Comparison of ENCODE assay signal across 18 mouse cellular contexts in genomic region chrX:13668867-13669266, GRCm38 (mm10). TPM values are rescaled to one million over a fixed set of nuclear protein-coding genes. Genes with fewer than 3 reads are reported as not detected.
A peak's percentile ranks its signal among the peaks of the same experiment; 100 is the strongest.
DNase-seq lines count a peak whose midpoint lies in the region; ATAC-seq and TF ChIP-seq lines count a peak whose summit lies in the region.
"Had no signal": no experiment of that assay in that cellular context is flagged by ENCODE, and none has a peak within 500 bp of the region (broad histone marks: within the 10 kb centered on the region; RNA-seq: fewer than 3 reads in every experiment).

No protein-coding gene starts in this region.

- no peak overlapping the region for H3K4me2 ChIP-seq in liver, embryonic 12.5 days
- H3K4me2 ChIP-seq in liver, embryonic 16.5 days (ENCODE audit: low read depth, low read length): no peak overlapping the region
- H3K4me2 ChIP-seq: heart, embryonic 13.5 days; hindbrain, embryonic 12.5 days had no signal

- no peaks in the 10 kb centered on the region for H3K27me3 ChIP-seq in MEL (ENCODE audit: control insufficient read depth in 1 of 2, insufficient read depth in 2 of 2, low read length in 2 of 2)
- H3K27me3 ChIP-seq in liver, embryonic 12.5 days (replicated peaks): no peaks in the 10 kb centered on the region
- no peaks in the 10 kb centered on the region for H3K27me3 ChIP-seq in liver, embryonic 16.5 days (ENCODE audit: control insufficient read depth, insufficient read depth, low read depth, low read length)
- H3K27me3 ChIP-seq in forebrain, embryonic 10.5 days (ENCODE audit: poor library complexity, severe bottlenecking): no peaks in the 10 kb centered on the region
- H3K27me3 ChIP-seq: CH12.LX; heart, embryonic 13.5 days; hindbrain, embryonic 12.5 days had no signal

- H3K79me2 ChIP-seq in MEL (ENCODE audit: control insufficient read depth, insufficient read depth, low read length, poor library complexity): no peaks in the 10 kb centered on the region

- peak; percentile 83 to 93 for TF ChIP-seq EP300 in MEL (IDR thresholded peaks at IDR 0.05; ENCODE audit: low read depth in 1 of 2, low read length in 2 of 2)

- TF ChIP-seq CTCF in MEL (IDR thresholded peaks at IDR 0.05 in 2 of 3, conservative IDR thresholded peaks at IDR 0.05 in 1 of 3; ENCODE audit: control insufficient read depth in 1 of 3, insufficient read depth in 1 of 3, low read depth in 2 of 3, low read length in 3 of 3, poor library complexity in 1 of 3, severe bottlenecking in 1 of 3): no peak

- no peaks in the 10 kb centered on the region for H3K9me3 ChIP-seq in MEL (replicated peaks; ENCODE audit: insufficient read depth, low read length)
- H3K9me3 ChIP-seq in liver, embryonic 12.5 days (replicated peaks): no peaks in the 10 kb centered on the region
- no peaks in the 10 kb centered on the region for H3K9me3 ChIP-seq in liver, embryonic 16.5 days (replicated peaks; ENCODE audit: control insufficient read depth, low read length)
- H3K9me3 ChIP-seq in forebrain, embryonic 10.5 days: no peaks in the 10 kb centered on the region
- H3K9me3 ChIP-seq: embryonic facial prominence, embryonic 10.5 days; heart, embryonic 13.5 days; hindbrain, embryonic 12.5 days had no signal

- H3K4me3 ChIP-seq in MEL (ENCODE audit: control insufficient read depth in 1 of 2, insufficient read depth in 1 of 2, low read depth in 2 of 2, low read length in 2 of 2): no peak overlapping the region
- H3K4me3 ChIP-seq in liver, embryonic 12.5 days: no peak overlapping the region
- H3K4me3 ChIP-seq in liver, embryonic 16.5 days (ENCODE audit: low read depth, low read length): no peak overlapping the region
- H3K4me3 ChIP-seq in forebrain, embryonic 10.5 days: no peak overlapping the region
- H3K4me3 ChIP-seq: embryonic facial prominence, embryonic 10.5 days; gastrocnemius, adult 2 months; heart, embryonic 13.5 days; hindbrain, embryonic 12.5 days had no signal

- ATAC-seq in liver, embryonic 12.5 days: peak; percentile 85
- peak; percentile 73; the same call in 1 of the 2 replicates for ATAC-seq in liver, embryonic 16.5 days (ENCODE audit: low read depth)
- ATAC-seq: forebrain, embryonic 14.5 days; hindbrain, embryonic 16.5 days had no signal

- no peak for TF ChIP-seq POLR2A in MEL (IDR thresholded peaks at IDR 0.05; ENCODE audit: control insufficient read depth in 1 of 2, insufficient read depth in 1 of 2, low read depth in 1 of 2, low read length in 2 of 2, poor library complexity in 1 of 2)

- peaks cover 0 to 14% of the 10 kb centered on the region in 2 experiments; a peak in 2 of 4 replicates for H3K36me3 ChIP-seq in MEL (ENCODE audit: control insufficient read depth in 1 of 2, insufficient read depth in 2 of 2, low read length in 2 of 2)
- H3K36me3 ChIP-seq in liver, embryonic 12.5 days: no peaks in the 10 kb centered on the region
- H3K36me3 ChIP-seq in liver, embryonic 16.5 days (ENCODE audit: control insufficient read depth, insufficient read depth): no peaks in the 10 kb centered on the region
- H3K36me3 ChIP-seq in forebrain, embryonic 10.5 days (replicated peaks): no peaks in the 10 kb centered on the region
- H3K36me3 ChIP-seq: embryonic facial prominence, embryonic 10.5 days; heart, embryonic 13.5 days; hindbrain, embryonic 12.5 days had no signal

- TF ChIP-seq RAD21 in MEL (IDR thresholded peaks at IDR 0.05; ENCODE audit: low read depth, low read length): no peak

- H3K9ac ChIP-seq in MEL (ENCODE audit: control insufficient read depth, low read depth, low read length, poor library complexity, severe bottlenecking): no peak overlapping the region
- H3K9ac ChIP-seq in liver, embryonic 12.5 days: no peak overlapping the region
- no peak overlapping the region for H3K9ac ChIP-seq in liver, embryonic 16.5 days (ENCODE audit: low read depth, low read length)
- H3K9ac ChIP-seq: heart, embryonic 13.5 days; hindbrain, embryonic 12.5 days had no signal

- peak overlapping the region; percentile 6; the same call in 1 of the 2 replicates for H3K27ac ChIP-seq in MEL (ENCODE audit: control insufficient read depth, low read depth, low read length)
- H3K27ac ChIP-seq in liver, embryonic 12.5 days: no peak overlapping the region
- H3K27ac ChIP-seq in liver, embryonic 16.5 days (ENCODE audit: low read length): no peak overlapping the region
- H3K27ac ChIP-seq in forebrain, embryonic 10.5 days: no peak overlapping the region
- H3K27ac ChIP-seq: embryonic facial prominence, embryonic 10.5 days; gastrocnemius, adult 2 months; heart, embryonic 13.5 days; hindbrain, embryonic 12.5 days had no signal

- WGBS in liver, embryonic 12.5 days (ENCODE audit: insufficient replicate concordance): 36% methylated on average over 5 of the region's 5 CpGs
- 29% methylated on average over 5 of the region's 5 CpGs for WGBS in liver, embryonic 16.5 days (ENCODE audit: insufficient replicate concordance)
- whole genome bisulfite sequencing in forebrain, embryonic 10.5 days: 79% methylated on average over 5 of the region's 5 CpGs

- peak; percentile 65 for DNase-seq in MEL (ENCODE audit: low read depth, low spot score)
- DNase-seq in cerebellum, postnatal 14 days: no peak
- no peak for DNase-seq in forebrain, embryonic 10.5 days (ENCODE audit: extremely low spot score, low spot score)
- DNase-seq in kidney, adult 18-20 months: no peak
- DNase-seq: adrenal gland, postnatal 10 days; cerebellum, adult 18-20 months; cerebellum, adult 9-11 months; gastrocnemius, adult 2 months; gastrocnemius, postnatal 25 days; heart, postnatal 4 days had no signal

- peaks cover 7 to 9% of the 10 kb centered on the region in 2 experiments for H3K4me1 ChIP-seq in MEL (ENCODE audit: control insufficient read depth in 1 of 2, insufficient read depth in 2 of 2, low read length in 2 of 2)
- no peaks in the 10 kb centered on the region for H3K4me1 ChIP-seq in liver, embryonic 12.5 days
- no peaks in the 10 kb centered on the region for H3K4me1 ChIP-seq in liver, embryonic 16.5 days (ENCODE audit: control insufficient read depth, low read depth, low read length)
- peaks cover 4% of the 10 kb centered on the region; the same call in 1 of the 2 replicates for H3K4me1 ChIP-seq in forebrain, embryonic 10.5 days
- H3K4me1 ChIP-seq: embryonic facial prominence, embryonic 10.5 days; heart, embryonic 13.5 days; hindbrain, embryonic 12.5 days had no signal

TF ChIP-seq in MEL, 35 proteins besides CTCF, POLR2A, EP300 and RAD21:
- TF ChIP-seq MYC (IDR thresholded peaks at IDR 0.05; ENCODE audit: low read depth, low read length) (peak; percentile 50; the same call in 1 of the 2 replicates), GATA1 (IDR thresholded peaks at IDR 0.05; ENCODE audit: low read depth, low read length) (peak; percentile 83), MXI1 (IDR thresholded peaks at IDR 0.05; ENCODE audit: low read depth, low read length) (peak; percentile 26; the same call in 1 of the 2 replicates), MAFK (IDR thresholded peaks at IDR 0.05; ENCODE audit: borderline replicate concordance, low read depth, low read length) (no peak), ELF1 (IDR thresholded peaks at IDR 0.05; ENCODE audit: low read depth, low read length) (no peak), ETS1 (IDR thresholded peaks at IDR 0.05; ENCODE audit: low read depth, low read length) (peak; percentile 78), ZNF384 (IDR thresholded peaks at IDR 0.05; ENCODE audit: low read depth, low read length) (no peak), USF2 (IDR thresholded peaks at IDR 0.05; ENCODE audit: borderline replicate concordance in 1 of 2, insufficient read depth in 1 of 2, low read depth in 1 of 2, low read length in 2 of 2) (no peak), GABPA (IDR thresholded peaks at IDR 0.05; ENCODE audit: low read depth, low read length) (no peak), ZC3H11A (IDR thresholded peaks at IDR 0.05; ENCODE audit: low read depth, low read length) (no peak), SIN3A (IDR thresholded peaks at IDR 0.05; ENCODE audit: low read length) (peak; percentile 54; the same call in 1 of the 2 replicates), TAL1 (IDR thresholded peaks at IDR 0.05; ENCODE audit: low read length) (peak; percentile 72), USF1 (IDR thresholded peaks at IDR 0.05; ENCODE audit: low read depth, low read length) (peak; percentile 71), MYB (IDR thresholded peaks at IDR 0.05; ENCODE audit: low read depth, low read length) (peak; percentile 88), POLR2AphosphoS5 (IDR thresholded peaks at IDR 0.05; ENCODE audit: borderline replicate concordance, low read depth, low read length) (no peak), TBP (IDR thresholded peaks at IDR 0.05; ENCODE audit: low read depth, low read length) (no peak), BHLHE40 (IDR thresholded peaks at IDR 0.05; ENCODE audit: borderline replicate concordance, low read depth, low read length) (peak; percentile 78), JUND (IDR thresholded peaks at IDR 0.05; ENCODE audit: low read depth, low read length) (no peak), E2F4 (IDR thresholded peaks at IDR 0.05; ENCODE audit: borderline replicate concordance, low read depth, low read length) (no peak), TCF12 (IDR thresholded peaks at IDR 0.05; ENCODE audit: low read depth, low read length) (peak; percentile 96), MEF2A (IDR thresholded peaks at IDR 0.05; ENCODE audit: extremely low read depth, insufficient replicate concordance, low read depth, low read length, poor library complexity, severe bottlenecking) (no peak), MAX (IDR thresholded peaks at IDR 0.05; ENCODE audit: low read length) (peak; percentile 55; the same call in 1 of the 2 replicates)

RNA-seq across cellular contexts. Expression of gene Gpr82, which starts 7.7 kb away (rescaled TPM):
- total RNA-seq in MEL (2012; rRNA removed): 0.12 and 0.13 TPM in 2 replicates
- polyA plus RNA-seq in MEL (2012; ENCODE audit: insufficient read depth in 1 of 2, insufficient read length in 2 of 2, low read depth in 1 of 2, low replicate concordance in 2 of 2, missing spikeins in 1 of 2): under 1 TPM in 1 of 2 experiments, not detected in 1; 0.06 TPM
- 0.05 and 0.07 TPM in 2 replicates for polyA plus RNA-seq in liver, embryonic 12.5 days (2016; fragmentation: Nextera tagmentation; extraction: Ambion mirVana)
- polyA plus RNA-seq in liver, embryonic 16.5 days (2015; fragmentation: Nextera tagmentation; extraction: Ambion mirVana): 0.05 TPM in 1 of 2 replicates, not detected in the other
- polyA plus RNA-seq in forebrain, embryonic 10.5 days (2016; fragmentation: Nextera tagmentation; extraction: Ambion mirVana): 0.46 and 0.47 TPM in 2 replicates
- total RNA-seq: adrenal gland, postnatal 10 days; gastrocnemius, adult 2 months; gastrocnemius, postnatal 25 days; heart, postnatal 4 days had no signal

RNA-seq across cellular contexts. Expression of gene Gpr34, which starts 37.0 kb away (rescaled TPM):
- 0.04 and 0.10 TPM in 2 replicates for total RNA-seq in MEL (2012; rRNA removed)
- polyA plus RNA-seq in MEL (2012; ENCODE audit: insufficient read depth in 1 of 2, insufficient read length in 2 of 2, low read depth in 1 of 2, low replicate concordance in 2 of 2, missing spikeins in 1 of 2): not detected
- 0.44 and 0.50 TPM in 2 replicates for polyA plus RNA-seq in liver, embryonic 12.5 days (2016; fragmentation: Nextera tagmentation; extraction: Ambion mirVana)
- polyA plus RNA-seq in liver, embryonic 16.5 days (2015; fragmentation: Nextera tagmentation; extraction: Ambion mirVana): 0.28 and 0.38 TPM in 2 replicates
- polyA plus RNA-seq in forebrain, embryonic 10.5 days (2016; fragmentation: Nextera tagmentation; extraction: Ambion mirVana): 0.81 and 0.95 TPM in 2 replicates
